Mouse (Mus musculus) limb, embryonic 11.5 days (tissue): ENCODE measurements around the gene 4933402N03Rik. TPM values are rescaled to one million over a fixed set of nuclear protein-coding genes. Genes with fewer than 3 reads are reported as not detected.

ENCODE experiments used
- ATAC-seq: fragments of 200-750 bp; cut with Nextera tagmentation; 2 replicates; pipeline ENCODE4 v1.8.0; 2017; ENCODE audit warnings: low read depth; ENCODE audit not compliant: insufficient number of reproducible peaks, low FRiP score, low TSS enrichment
- DNase-seq: peaks from one replicate; pipeline ENCODE4 v3.0.0-alpha.2; 2015; ENCODE audit warnings: low spot score
- H3K27ac ChIP-seq: fragments of 300-500 bp; sonication (generic); replicated peaks from 2 replicates; pipeline ENCODE4 v1.5.1; 2014; ENCODE audit warnings: low read depth, mild to moderate bottlenecking, low read length
- H3K27me3 ChIP-seq: fragments of 300-500 bp; sonication (generic); 2 replicates; pipeline ENCODE4 v1.6.1; 2014; ENCODE audit warnings: mild to moderate bottlenecking, low read length, mixed read lengths; ENCODE audit not compliant: control insufficient read depth, insufficient read depth
- H3K36me3 ChIP-seq: fragments of 300-500 bp; sonication (generic); 2 replicates; pipeline ENCODE4 v1.6.1; 2014; ENCODE audit warnings: mild to moderate bottlenecking, low read length, moderate library complexity, mixed read lengths; ENCODE audit not compliant: control insufficient read depth, insufficient read depth
- H3K4me1 ChIP-seq: fragments of 300-500 bp; sonication (generic); 2 replicates; pipeline ENCODE4 v1.6.1; 2014; ENCODE audit warnings: low read length, mixed read lengths; ENCODE audit not compliant: control insufficient read depth, insufficient read depth
- H3K4me2 ChIP-seq: fragments of 300-500 bp; sonication (generic); 2 replicates; pipeline ENCODE4 v1.6.1; 2014; ENCODE audit warnings: low read depth, mild to moderate bottlenecking, moderate library complexity; ENCODE audit not compliant: severe bottlenecking
- H3K4me3 ChIP-seq: fragments of 300-500 bp; sonication (generic); 2 replicates; pipeline ENCODE4 v1.5.1; 2014; ENCODE audit warnings: low read depth, low read length
- H3K9ac ChIP-seq: fragments of 300-500 bp; sonication (generic); 2 replicates; pipeline ENCODE4 v1.6.1; 2014; ENCODE audit warnings: mild to moderate bottlenecking, low read length
- H3K9me3 ChIP-seq: fragments of 300-500 bp; sonication (generic); 2 replicates; pipeline ENCODE4 v1.6.1; 2016; ENCODE audit warnings: low read length; ENCODE audit not compliant: control insufficient read depth
- WGBS: fragments of 180-500 bp; shearing (Covaris S2); extraction: QIAGEN DNeasy Blood & Tissue Kit; methylation state at CpG from one replicate; pipeline ENCODE4 v1.1.7; 2014; 5-methylcytosine and 5-hydroxymethylcytosine counted together
- polyA plus RNA-seq: library from polyadenylated mRNA; unstranded; fragments of >200 nt; fragmentation: Nextera tagmentation; extraction: Ambion mirVana; gene quantifications from 2 replicates; pipeline ENCODE4 v1.2.1, GENCODE M21; 2014

4933402N03Rik gene
- polyA plus RNA-seq, 1 experiment from 2014 or later: not detected

DNA sequence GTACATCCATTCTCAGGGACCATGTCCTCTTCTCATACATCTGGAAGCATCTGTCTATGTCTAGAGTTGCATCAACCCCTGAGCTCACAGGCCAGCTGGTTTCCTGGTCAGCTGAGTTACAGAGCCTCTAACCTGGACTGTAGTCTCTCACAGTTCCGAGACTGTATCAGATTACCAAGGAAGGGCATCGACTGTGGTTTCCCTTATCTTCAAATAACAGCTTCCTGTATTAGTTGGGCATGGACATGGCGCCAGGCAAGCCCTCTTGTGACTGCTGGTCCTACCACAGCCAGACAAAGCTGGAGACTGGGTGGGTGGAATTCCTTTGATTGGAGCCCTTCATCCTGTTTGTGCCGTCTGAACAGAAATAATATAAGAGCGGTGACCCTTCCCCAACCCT is 6.9 kb upstream of the 4933402N03Rik start:
- ATAC-seq (no peak), DNase-seq (no peak)
- Histone ChIP-seq H3K4me1 (no peaks in the 10 kb centered on the region), H3K4me2 (no peak overlapping the region), H3K36me3 (no peaks in the 10 kb centered on the region), H3K9me3 (no peaks in the 10 kb centered on the region), H3K4me3 (no peak overlapping the region), H3K27ac (no peak overlapping the region), H3K27me3 (no peaks in the 10 kb centered on the region), H3K9ac (no peak overlapping the region)
- WGBS: 83% methylated on average over 5 of the region's 5 CpGs

DNA sequence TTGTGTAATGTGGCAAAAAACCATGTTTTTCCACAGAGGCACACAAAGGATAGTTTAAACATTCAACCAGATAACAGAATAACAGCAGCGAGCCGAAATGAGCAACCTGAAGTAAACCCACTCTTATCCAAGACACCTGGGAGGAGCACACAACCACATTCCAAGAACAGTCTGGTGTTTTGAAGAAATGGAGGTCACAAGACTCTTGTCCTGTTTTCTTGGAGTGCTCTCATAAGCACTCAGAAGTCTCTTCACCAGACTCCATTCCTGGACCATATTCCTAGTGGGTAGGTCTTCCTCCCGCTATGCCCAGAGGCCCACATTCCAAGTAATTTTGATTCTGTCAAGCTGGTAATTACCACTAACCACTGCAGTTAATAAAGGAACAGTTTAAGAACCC is 4.1 kb upstream of the 4933402N03Rik start:
- Histone ChIP-seq H3K4me1 (no peaks in the 10 kb centered on the region), H3K4me2 (no peak overlapping the region), H3K9ac (no peak overlapping the region), H3K36me3 (no peaks in the 10 kb centered on the region), H3K9me3 (no peaks in the 10 kb centered on the region), H3K27me3 (no peaks in the 10 kb centered on the region), H3K4me3 (no peak overlapping the region), H3K27ac (no peak overlapping the region)
- WGBS: 94% methylated on average over 3 of the region's 3 CpGs
- DNase-seq: no peak
- ATAC-seq: no peak

GRCm38 (mm10) chr7:131133181-131133580 is 12.9 kb downstream of the 4933402N03Rik start:
- H3K9ac ChIP-seq: no peak overlapping the region
- no peak overlapping the region for H3K27ac ChIP-seq
- H3K4me3 ChIP-seq: no peak overlapping the region
- H3K4me2 ChIP-seq: no peak overlapping the region
- no peak for DNase-seq
- no peaks in the 10 kb centered on the region for H3K4me1 ChIP-seq
- WGBS: 87% methylated on average over 3 of the region's 3 CpGs
- no peaks in the 10 kb centered on the region for H3K36me3 ChIP-seq
- no peak for ATAC-seq
- H3K9me3 ChIP-seq: no peaks in the 10 kb centered on the region
- H3K27me3 ChIP-seq: no peaks in the 10 kb centered on the region

DNA sequence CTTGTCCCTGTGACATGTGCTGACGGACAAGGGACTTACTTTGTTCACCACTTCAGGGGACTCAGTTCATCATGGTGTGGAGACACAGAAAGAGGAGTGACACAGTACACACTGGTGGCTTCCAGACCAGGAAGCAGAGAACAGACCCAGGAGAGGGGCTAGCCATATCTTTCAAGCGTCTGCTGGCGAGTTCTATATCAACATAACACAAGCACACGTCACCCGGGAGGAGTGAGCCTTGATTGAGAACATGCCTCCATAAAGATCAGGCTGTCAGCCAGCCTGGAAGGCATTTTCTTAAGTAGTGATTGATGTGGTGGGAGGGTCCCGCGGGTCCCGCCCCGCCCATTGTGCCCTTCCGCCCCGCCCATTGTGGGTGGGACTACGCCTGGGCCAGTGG is 16.1 kb downstream of the 4933402N03Rik start:
- DNase-seq: peak; percentile 39
- Histone ChIP-seq H3K9me3 (no peaks in the 10 kb centered on the region), H3K27ac (no peak overlapping the region), H3K4me2 (no peak overlapping the region), H3K4me3 (no peak overlapping the region), H3K36me3 (no peaks in the 10 kb centered on the region), H3K9ac (no peak overlapping the region), H3K4me1 (no peaks in the 10 kb centered on the region), H3K27me3 (no peaks in the 10 kb centered on the region)
- ATAC-seq: no peak
- 53% methylated on average over 12 of the region's 12 CpGs for WGBS

DNA sequence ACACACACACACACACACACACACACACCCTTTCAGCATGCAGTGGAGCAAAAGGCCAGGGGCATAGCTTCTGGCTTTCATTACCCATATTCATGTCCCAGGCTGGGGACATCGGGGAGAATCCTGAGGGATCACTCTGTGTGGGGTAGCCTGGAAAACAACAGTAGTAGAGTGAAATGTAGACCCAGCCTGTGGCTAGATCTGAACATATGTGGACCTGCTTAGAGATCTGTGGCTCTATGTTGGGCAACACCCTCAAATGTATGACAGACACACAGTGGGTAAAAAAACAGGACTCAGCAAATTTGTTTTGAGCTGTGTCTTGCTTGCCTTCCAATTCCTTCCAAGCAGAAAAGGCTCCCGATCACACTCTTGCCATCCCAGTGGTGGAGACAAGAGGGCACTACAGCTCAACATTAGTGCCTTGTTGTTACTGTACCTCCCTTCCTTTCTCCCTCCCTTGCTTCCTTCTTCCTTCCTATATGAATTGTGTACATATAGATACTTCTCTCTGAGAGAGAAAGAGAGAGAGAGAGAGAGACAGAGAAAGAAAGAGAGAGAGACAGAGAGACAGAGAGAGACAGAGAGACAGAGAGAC is 23.8 kb downstream of the 4933402N03Rik start:
- WGBS: 89% methylated on average over 2 of the region's 2 CpGs
- Histone ChIP-seq H3K4me3 (no peak overlapping the region), H3K27ac (no peak overlapping the region), H3K9ac (no peak overlapping the region), H3K4me1 (no peaks in the 10 kb centered on the region), H3K27me3 (no peaks in the 10 kb centered on the region), H3K36me3 (no peaks in the 10 kb centered on the region), H3K9me3 (no peaks in the 10 kb centered on the region), H3K4me2 (no peak overlapping the region)
- DNase-seq: no peak
- ATAC-seq: no peak

- ATAC-seq: no peak
- H3K4me2 ChIP-seq: no peak overlapping the region
- H3K9me3 ChIP-seq: no peaks in the 10 kb centered on the region
- DNase-seq: no peak
- no peak overlapping the region for H3K9ac ChIP-seq
- H3K4me3 ChIP-seq: no peak overlapping the region
- H3K27me3 ChIP-seq: no peaks in the 10 kb centered on the region
- no peaks in the 10 kb centered on the region for H3K4me1 ChIP-seq
- no peak overlapping the region for H3K27ac ChIP-seq
- 79% methylated on average over 2 of the region's 2 CpGs for WGBS
- H3K36me3 ChIP-seq: no peaks in the 10 kb centered on the region
These were observed 31.7 kb downstream of the 4933402N03Rik start for GRCm38 (mm10) chr7:131114434-131114833.

DNA sequence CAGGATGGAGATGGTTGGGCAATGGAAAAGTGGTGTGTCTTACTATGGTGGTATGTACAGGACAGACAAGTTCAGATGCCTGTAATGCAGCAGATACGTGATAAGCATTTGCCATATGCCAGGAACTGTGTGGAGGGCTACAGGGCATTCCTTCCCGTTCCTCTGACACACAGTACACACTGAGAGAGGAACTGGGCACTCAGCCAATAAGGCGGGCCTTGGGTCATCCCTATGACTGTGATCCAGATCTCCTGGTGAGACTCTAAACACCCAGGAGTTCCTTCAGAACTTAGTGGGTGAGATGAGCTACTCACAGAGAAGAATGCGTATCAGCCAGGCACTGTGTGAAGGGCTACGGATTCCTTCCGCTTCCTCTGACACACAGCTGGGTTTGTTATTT is 32.4 kb downstream of the 4933402N03Rik start:
- Histone ChIP-seq H3K4me3 (no peak overlapping the region), H3K9ac (no peak overlapping the region), H3K27me3 (no peaks in the 10 kb centered on the region), H3K27ac (no peak overlapping the region), H3K36me3 (no peaks in the 10 kb centered on the region), H3K4me1 (no peaks in the 10 kb centered on the region), H3K9me3 (no peaks in the 10 kb centered on the region), H3K4me2 (no peak overlapping the region)
- WGBS: 78% methylated on average over 6 of the region's 6 CpGs
- no peak for DNase-seq
- no peak for ATAC-seq

- Histone ChIP-seq H3K27me3 (no peaks in the 10 kb centered on the region), H3K36me3 (no peaks in the 10 kb centered on the region), H3K4me2 (no peak overlapping the region), H3K9ac (no peak overlapping the region), H3K27ac (no peak overlapping the region), H3K4me1 (no peaks in the 10 kb centered on the region), H3K4me3 (no peak overlapping the region), H3K9me3 (no peaks in the 10 kb centered on the region)
- ATAC-seq: no peak
- WGBS: 29% methylated on average over 3 of the region's 3 CpGs
- peak; percentile 75 for DNase-seq
These were observed 33.6 kb downstream of the 4933402N03Rik start for GRCm38 (mm10) chr7:131112486-131112885.
